Mouse (Mus musculus): ENCODE results near the gene Tsc22d4.

Gene Tsc22d4

GRCm38 (mm10) chr5:137764609-137765340, 19.2 kb downstream of the Tsc22d4 start:
- DNase-seq (ENCODE audit: low read depth) = no peak

GRCm38 (mm10) chr5:137766270-137766669, 20.7 kb downstream of the Tsc22d4 start:
- DNase-seq (ENCODE audit: low read depth) = no peak

DNA sequence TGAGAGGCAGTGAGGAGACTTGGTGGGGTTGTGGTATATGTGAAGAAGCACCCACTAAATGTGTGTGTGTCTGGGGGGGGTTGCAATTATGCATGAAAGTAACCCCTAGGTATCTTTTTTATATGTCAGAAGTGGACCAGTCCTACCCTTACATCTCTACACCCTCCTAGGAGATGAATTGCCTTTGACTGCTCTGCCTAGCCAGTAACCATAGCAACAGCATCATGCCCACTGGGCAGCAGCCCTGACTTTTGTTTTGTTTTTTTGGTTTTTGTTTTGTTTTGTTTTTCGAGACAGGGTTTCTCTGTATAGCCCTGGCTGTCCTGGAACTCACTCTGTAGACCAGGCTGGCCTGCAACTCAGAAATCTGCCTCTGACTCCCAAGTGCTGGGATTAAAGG, 22.9 kb downstream of the Tsc22d4 start:
- DNase-seq (ENCODE audit: low read depth) = no peak

DNA sequence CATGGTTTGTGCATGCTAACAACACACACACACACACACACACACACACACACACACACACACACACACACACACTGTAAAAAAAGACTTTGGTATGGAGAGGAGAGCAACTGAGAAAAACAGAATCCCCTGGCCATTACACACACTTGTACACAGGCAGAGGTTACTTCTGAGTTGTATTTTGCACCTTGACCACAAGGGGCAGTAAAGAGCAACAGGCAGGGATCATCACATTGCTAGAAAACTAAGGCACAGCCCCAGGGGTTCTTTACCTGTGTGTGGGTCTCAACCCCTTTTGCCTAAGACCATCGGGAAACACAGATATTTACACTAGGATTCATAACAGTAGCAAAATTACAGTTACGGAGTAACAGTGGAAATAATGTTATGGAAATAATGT, 25.2 kb downstream of the Tsc22d4 start:
- no peak for DNase-seq (ENCODE audit: low read depth)

- no peak for DNase-seq (ENCODE audit: low read depth)
Measured at GRCm38 (mm10) chr5:137772755-137773154, 27.2 kb downstream of the Tsc22d4 start.

DNA sequence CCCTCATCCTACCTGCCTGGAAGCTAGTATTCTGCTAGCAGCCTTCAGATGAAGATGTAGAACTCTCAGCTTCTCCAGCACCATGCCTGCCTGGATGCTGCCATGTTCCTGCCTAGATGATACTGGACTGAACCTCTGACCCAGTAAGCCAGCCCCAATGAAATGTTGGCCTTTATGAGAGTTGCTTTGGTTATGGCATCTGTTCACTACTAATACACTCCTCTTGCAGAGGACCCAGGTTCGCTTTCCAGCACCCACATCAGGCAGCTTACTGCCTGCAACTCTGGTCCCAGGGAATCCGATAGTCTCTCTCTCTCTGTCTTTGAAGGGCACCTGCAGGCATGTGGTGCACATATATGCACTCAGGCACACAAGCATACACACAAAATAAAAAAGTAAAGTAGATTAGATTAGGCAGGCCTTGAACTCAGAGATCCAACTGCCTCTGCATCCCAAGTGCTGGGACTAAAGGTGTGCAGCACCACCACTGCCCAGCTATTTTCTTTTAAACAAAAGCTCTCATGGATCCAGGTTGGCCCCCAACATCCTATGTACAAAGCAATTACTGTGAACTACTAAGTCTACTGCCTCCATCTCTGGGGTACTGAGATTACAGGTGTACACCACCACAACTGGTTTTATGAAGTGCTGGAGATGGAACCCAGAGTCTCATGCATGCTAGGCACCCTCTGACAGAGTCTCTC, 30.2 kb downstream of the Tsc22d4 start:
- DNase-seq (ENCODE audit: low read depth) = no peak

- DNase-seq (ENCODE audit: low read depth) = no peak
Measured at GRCm38 (mm10) chr5:137776408-137776918, 30.9 kb downstream of the Tsc22d4 start.

DNA sequence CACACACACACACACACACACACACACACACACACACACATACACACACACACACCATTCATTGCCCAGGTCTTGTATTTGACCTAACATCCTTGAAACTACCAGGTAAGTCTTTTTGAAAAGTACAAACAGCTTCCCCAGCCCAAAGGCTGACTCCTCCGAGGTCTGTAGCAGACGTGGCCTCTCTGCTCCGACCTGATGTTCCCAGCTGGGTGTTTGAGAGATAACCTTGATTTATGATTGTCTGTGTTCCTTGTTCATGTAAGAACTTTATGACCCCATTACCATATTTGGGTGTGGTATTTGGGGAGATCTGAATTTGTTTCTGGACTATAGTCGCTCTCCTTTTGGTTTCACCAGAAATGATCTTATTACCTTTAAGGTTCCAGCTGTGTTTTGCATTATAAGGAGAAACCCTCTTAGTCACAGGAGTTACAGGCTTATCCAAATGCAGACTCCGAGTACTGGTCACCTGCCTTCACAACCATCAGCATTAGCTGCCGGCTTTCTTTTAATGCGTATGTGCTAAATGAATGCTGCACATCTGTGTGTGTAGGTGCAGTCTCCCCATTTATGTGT, 31.8 kb downstream of the Tsc22d4 start:
- no peak for DNase-seq (ENCODE audit: low read depth)

DNA sequence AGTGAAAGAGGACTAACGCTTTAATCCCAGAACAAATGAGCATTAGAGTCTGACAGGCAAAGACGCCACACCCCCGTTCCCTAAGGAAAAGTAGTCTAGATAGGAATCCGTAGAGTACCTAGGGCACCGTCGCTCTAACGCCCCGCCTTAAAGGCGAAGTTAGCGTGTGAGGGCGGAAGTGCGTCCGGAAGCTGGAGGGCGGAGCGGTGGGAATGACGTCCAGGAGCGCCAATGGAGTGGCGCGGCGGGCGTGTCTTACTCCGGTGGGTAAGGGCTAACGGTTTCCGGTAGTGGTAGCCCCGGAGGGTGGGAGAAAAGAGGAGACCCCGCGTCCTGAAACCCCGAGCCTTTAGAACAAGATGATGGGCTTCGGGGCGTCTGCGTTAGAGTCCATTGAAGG, 33.1 kb downstream of the Tsc22d4 start, which contains the start of gene Ppp1r35:
TSS of gene Ppp1r35 (plus strand) at position 215 of the 400 bp plus-strand sequence.
- peak; percentile 95 for DNase-seq (ENCODE audit: low read depth)

- DNase-seq (ENCODE audit: low read depth) = no peak
Measured at GRCm38 (mm10) chr5:137779053-137779933, 33.8 kb downstream of the Tsc22d4 start.

- DNase-seq (ENCODE audit: low read depth) = no peak
Measured at GRCm38 (mm10) chr5:137781661-137782060, 36.1 kb downstream of the Tsc22d4 start.

DNA sequence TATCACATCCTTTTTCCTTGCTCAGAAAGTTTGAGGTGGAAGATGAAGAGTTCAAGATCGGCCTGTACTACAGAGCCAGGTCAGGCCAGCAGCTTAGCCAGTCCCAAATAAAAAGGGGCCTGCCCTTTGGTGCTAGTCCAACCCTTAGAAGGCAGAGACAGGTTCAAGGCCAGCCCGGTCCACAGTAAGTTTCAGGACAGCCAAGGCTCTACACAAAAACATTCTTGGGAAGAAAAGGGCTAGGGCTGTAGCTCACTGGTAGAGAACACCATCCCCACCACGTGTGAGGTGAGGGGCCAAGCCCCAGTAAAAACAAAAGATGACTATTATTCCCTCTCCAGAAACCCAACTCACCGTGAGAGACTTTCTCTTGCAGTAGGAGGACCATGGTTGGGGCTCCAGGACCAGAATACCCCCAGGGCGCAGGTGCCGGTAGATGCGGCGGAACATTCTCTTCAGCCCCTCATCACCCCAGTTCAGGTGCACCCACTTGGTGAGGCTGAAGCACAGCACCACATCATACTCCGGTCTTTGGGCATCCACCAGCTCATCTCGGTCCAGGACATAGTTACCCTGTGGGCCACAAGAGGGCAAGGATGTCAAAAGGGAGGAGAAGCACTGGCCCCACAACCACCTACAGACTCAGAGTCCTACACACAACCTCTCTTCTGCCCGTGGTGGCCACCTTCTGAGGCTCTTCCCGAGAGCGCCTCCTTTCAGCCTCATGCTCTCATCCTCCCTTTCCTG, 37.4 kb downstream of the Tsc22d4 start:
- DNase-seq (ENCODE audit: low read depth) = no peak

DNA sequence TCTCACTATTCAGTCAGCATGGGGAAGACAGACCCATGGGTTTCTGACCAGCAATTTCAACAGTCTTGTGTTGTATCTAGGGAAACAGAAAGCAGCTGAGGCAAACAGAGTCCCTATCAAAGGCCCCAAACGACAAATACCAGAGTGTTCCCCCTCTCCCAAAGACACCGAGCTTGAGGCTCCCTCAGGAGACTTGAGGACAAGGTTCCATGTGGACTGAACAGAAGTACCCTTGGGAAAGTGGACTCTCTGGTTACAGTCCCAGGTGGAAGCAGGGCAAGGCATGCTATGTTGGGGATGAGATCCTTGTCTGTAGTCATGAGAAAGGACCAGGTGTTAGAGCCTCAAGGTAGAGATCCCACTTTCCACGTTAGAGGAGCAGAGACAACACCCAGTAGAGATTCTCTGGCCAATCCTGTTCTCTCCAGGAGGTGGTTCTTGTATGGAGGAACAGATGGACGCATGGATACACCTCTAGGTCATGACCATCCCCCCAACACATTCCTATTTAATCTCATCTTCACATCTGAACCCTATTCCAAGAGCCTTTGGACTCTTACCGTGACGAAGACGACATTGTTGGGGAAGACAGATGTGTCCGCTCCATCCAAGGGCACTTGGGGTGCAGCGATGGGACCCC, 38.5 kb downstream of the Tsc22d4 start:
- no peak for DNase-seq (ENCODE audit: low read depth)

DNA sequence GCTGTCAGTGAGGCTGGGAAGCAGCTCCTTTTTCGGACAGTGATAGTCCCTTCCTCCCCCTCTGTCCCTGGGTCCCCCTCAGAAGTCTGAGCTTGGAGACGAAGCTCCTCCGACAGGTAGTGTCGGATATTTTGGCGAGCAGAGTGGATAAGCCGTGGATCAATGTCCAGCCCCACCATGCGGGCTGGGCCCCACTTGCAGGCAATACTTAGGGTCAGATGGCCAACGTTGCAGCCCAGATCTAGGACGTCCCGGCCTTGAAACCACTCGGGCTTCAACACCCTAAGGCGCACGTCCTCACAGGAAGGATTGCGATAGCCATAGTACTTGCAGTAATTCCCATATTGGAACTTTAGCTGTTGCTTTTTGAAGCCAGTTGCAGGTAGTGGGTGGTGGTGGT, 39.0 kb downstream of the Tsc22d4 start:
- DNase-seq (ENCODE audit: low read depth) = no peak

- DNase-seq (ENCODE audit: low read depth) = no peak
Measured at GRCm38 (mm10) chr5:137785164-137786031, 39.9 kb downstream of the Tsc22d4 start.

- peak; percentile 100 for DNase-seq (ENCODE audit: low read depth)
Measured at GRCm38 (mm10) chr5:137786109-137786942, 40.8 kb downstream of the Tsc22d4 start.

DNA sequence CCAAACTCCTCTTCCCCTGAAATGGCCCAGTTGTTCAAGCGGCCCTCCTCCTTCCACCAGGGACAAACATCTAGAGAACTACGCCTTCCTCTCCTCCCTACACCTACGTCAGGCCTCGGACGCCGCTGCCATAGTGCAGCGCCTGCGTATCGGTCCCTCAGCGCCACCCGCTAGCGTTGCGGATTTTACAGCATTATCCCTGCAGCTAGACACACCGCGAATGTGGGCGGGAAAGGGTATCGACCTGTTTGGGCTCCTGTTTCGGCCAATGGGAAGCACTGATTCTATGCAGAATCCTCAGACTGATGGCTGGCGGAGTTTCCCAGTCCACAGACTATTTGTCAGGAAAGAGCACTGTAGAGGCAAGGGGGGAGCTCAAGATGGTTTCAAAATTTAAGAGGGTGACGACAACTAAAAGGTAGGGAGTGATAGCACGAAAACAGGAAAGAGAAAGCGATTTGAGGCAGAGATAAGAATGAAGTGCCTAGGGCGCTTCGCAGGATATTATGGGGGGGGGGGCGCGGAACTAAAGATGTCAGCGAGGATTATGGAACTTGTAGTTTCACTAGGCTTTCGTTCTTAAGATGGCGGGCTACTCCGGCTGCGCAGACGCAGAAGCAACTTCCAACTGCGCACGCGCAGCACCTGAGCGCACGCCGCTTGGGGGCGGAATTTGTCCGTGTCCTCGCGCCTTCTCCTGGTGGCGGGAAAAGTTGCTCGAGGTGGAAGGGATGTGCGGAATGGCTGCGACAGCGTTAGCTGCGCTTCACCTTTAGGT, 41.8 kb downstream of the Tsc22d4 start, which contains the start of the genes Mepce and Zcwpw1:
TSS of gene Mepce (minus strand) at position 505 of the 778 bp plus-strand sequence.
TSS of gene Zcwpw1 (plus strand) at position 648 of the 778 bp plus-strand sequence.
- DNase-seq (ENCODE audit: low read depth) = peak; percentile 90

GRCm38 (mm10) chr5:137788171-137788570, 42.6 kb downstream of the Tsc22d4 start:
- no peak for DNase-seq (ENCODE audit: low read depth)
